Mouse (Mus musculus): ENCODE data around the gene Pfdn2. TPM values are rescaled to one million over a fixed set of nuclear protein-coding genes. Genes with fewer than 3 reads are reported as not detected.

Pfdn2 gene
- total RNA-seq, 4 experiments from 2014 or later = 46.7 to 104 (median 77.5) TPM

- no peak for DNase-seq (ENCODE audit: low spot score in 2 of 2)
Measured at GRCm38 (mm10) chr1:171355812-171356340, 10.4 kb downstream of the Pfdn2 start.

DNA sequence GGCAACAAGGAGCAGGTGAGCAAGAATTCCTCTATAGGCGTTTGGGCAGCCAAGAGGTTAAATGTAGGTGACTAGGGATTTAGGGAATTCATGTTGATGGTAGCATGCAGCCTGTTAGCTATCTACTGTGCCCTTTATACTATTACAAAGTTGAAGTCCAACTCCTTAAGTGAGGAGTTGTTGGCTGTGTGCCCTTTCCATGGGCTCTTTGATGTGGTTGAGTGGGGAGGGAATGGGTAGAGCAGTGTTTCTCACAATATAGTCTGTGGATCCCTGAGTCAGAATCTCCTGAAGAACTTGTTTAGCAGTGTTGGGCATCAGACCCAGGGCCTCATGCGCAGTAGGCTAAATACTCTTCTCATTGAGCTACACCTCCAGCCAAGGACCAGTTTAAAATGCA, 11.3 kb downstream of the Pfdn2 start:
- no peak for DNase-seq (ENCODE audit: low spot score in 2 of 2)

- DNase-seq (ENCODE audit: low spot score in 2 of 2) = no peak
Measured at GRCm38 (mm10) chr1:171358421-171358820, 13.0 kb downstream of the Pfdn2 start.

GRCm38 (mm10) chr1:171360253-171360652, 14.8 kb downstream of the Pfdn2 start:
- DNase-seq (ENCODE audit: low spot score in 2 of 2) = no peak

GRCm38 (mm10) chr1:171360656-171361055, 15.2 kb downstream of the Pfdn2 start, which contains the start of gene Klhdc9:
Gene Klhdc9, minus strand, starts transcription at chr1:171360798.
- peak; percentile 50 to 64 for DNase-seq (ENCODE audit: low spot score in 2 of 2)

DNA sequence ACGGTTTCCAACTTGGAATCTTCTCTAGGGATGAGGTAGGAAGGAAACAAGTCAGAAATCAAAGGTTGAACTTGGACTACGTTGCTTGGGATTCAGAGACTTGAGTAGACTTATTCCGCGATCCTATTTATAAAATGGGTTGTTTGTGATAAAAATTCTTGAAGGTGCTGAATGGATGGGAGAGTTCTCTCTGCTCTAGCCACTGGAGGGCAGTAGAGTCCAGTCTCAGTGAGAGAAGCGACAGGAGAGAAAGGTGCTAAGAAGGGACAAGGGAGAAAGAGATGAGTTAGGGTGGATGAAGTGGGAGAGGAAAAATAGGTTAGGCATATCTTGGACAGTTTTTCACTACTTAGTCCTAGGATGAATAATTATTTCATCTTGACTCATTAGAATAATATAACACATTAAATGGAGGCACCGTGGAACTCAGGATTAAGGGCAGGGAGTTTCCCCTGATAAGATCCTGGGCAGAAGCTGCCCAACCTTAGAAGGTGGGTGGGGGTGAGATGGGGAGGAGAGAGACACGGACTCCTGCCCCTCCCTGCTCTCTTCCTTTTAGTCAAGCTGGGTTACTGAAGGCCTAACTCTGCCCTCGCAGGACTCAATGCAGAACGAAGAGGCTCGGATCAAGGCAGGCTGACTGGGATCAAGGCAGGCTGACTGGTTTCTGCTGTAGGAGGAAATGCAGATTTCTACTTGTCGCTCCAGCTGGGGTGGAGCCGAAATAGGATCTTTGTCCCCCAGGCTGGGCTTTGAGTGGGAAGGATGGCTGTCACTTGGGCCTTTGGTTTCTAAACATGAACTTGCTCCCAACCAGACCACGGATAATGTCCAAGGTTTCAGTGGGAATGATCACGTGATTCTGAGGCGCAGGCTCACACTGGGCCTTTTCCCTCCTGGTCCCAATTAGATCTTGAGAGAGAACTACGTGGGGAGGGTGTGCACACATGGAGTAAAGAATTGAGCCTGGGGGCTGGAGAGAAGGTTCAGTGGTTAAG, 15.9 kb downstream of the Pfdn2 start:
- DNase-seq (ENCODE audit: low spot score in 2 of 2) = no peak

- DNase-seq (ENCODE audit: low spot score in 2 of 2) = no peak
Measured at GRCm38 (mm10) chr1:171365934-171366333, 20.5 kb downstream of the Pfdn2 start.

DNA sequence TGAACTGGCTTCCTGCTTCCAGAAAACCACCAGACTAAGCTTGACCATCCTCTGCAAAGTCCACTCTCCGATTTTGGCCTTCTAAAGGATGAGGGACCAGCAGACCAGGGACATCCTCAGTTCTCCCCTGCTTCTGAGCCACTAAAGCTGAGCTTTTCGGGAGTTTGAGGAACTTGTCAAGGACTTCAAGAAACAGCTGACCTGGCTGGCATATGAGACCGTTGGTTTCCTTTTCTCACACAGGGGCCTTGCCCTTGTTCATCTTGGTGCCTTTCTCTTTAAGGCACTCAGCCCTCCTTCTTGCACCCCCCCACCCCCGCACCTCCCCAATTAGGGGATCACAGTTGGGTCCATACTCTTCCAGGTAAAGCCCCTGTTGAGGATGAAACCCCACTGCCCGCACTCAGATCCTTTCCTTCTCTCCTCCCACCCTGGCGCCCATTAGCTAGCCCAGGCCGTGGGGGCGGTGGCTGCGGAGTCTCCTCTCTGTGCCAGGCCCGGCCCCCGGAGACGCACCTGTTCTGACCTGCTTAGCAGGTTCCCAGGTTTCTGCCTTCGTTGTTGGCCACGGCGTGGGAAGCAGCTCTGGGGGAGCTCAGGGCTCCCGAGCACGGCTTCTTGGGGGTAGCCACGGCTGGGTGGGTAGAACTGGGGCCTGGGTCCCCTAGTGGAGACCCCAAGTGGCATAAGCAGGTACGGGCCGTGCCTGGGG, 24.5 kb downstream of the Pfdn2 start, which contains the start of gene Nectin4:
Gene Nectin4, plus strand, starts transcription at position 255 of the 712 bp plus-strand sequence.
- no peak for DNase-seq (ENCODE audit: low spot score in 2 of 2)

GRCm38 (mm10) chr1:171372880-171373279, 27.4 kb downstream of the Pfdn2 start:
- no peak for DNase-seq (ENCODE audit: low spot score in 2 of 2)

GRCm38 (mm10) chr1:171373946-171374345, 28.5 kb downstream of the Pfdn2 start:
- no peak for DNase-seq (ENCODE audit: low spot score in 2 of 2)

- no peak for DNase-seq (ENCODE audit: low spot score in 2 of 2)
Measured at GRCm38 (mm10) chr1:171375646-171376097, 30.2 kb downstream of the Pfdn2 start.

GRCm38 (mm10) chr1:171378298-171378697, 32.8 kb downstream of the Pfdn2 start:
- DNase-seq (ENCODE audit: low spot score in 2 of 2) = no peak

DNA sequence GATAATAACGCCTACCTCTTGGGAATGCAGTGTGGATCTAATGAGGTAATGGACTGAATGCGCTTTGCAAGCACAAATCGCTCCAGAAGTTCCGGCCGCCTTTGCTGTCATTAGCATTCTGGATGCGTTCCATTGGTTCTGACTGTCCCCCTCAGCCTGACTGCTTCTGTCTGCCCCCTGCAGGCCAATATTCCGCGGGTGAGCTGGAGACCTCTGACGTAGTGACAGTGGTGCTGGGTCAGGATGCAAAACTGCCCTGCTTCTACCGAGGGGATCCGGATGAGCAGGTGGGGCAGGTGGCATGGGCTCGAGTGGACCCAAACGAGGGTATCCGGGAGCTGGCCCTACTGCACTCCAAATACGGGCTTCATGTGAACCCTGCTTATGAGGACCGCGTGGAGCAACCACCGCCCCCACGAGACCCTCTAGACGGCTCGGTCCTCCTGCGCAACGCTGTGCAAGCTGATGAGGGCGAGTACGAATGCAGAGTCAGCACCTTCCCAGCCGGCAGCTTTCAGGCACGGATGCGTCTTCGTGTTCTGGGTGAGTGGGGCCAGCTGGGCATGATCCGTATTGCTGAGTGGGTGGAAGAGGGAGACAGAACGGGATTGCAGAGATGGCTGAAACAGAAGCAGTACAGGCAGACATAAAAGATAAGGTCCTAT, 34.6 kb downstream of the Pfdn2 start:
- DNase-seq (ENCODE audit: low spot score in 2 of 2) = peak; percentile 37 to 57

- DNase-seq (ENCODE audit: low spot score in 2 of 2) = no peak
Measured at GRCm38 (mm10) chr1:171382096-171382620, 36.7 kb downstream of the Pfdn2 start.

DNA sequence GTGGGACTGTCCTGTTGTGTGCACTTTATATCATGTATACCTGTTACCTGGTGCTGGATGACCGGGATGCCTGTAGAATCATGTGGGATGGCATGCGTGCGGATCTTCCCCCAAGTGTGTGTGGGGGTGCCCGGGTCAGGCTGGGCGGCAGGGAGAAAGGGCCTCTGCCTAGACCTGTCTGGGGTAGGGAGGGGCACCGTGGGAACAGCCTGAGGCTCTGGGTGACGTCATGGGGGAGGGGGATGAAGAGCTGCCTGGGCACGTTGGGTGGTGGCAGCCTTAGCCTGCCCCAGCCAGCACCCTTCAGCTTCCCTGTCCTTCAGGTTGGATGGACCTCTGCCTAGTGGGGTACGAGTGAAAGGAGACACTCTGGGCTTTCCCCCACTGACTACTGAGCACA, 38.9 kb downstream of the Pfdn2 start:
- DNase-seq (ENCODE audit: low spot score in 2 of 2) = no peak

DNA sequence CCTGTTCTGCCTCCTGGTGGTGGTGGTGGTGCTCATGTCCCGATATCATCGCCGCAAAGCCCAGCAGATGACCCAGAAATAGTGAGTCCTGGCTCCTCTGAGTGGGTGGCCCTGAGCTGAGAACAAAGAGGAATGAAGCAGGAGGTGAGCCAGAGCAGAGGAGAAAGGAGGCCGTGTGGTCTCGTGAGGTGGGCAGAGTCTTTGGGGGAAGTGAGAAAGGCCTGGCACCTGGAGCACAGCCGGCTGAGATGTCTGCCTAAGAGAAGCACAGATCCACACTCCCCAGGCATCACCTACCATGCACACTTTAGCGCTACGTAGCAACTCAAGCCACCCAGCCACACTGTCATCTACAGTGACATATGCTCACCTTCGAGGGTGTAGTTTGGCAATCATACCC, 39.7 kb downstream of the Pfdn2 start:
- DNase-seq (ENCODE audit: low spot score in 2 of 2) = no peak

- no peak for DNase-seq (ENCODE audit: low spot score in 2 of 2)
Measured at GRCm38 (mm10) chr1:171387099-171387498, 41.6 kb downstream of the Pfdn2 start.

DNA sequence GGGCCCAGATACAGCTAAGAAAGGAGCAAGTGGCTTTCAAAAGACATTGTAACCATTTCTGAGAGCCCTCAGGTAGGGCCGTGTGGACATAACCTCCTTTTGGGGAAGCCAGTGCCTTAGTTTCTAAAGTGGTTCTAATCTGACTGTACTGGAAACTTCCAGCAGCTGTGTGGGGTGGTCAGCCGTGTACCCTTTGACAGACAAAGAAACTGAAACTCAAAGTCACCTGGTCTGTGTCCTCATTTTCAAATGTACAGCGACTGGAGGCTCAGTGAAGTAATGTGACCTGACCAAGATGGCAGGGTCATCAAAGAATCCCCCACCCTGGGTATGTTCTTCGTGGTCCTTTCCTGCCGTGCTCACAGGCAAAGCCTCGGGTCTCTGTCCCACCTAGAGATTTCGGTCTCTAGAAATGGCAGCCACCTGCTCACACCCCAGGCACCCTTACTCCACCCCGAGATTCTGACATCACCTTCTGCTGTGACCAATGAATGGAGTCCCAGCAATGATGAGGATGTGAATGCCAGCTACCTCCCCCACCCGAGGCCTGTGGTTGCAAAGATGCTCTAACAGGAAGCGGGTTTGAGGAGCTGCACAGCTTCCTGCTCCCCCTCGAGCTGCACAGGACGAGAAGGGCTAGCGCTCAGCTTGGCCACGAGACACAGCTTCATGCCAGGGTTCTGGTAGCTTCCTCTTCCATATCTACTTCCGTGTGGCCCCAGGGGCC, 43.1 kb downstream of the Pfdn2 start, which contains the start of gene Arhgap30:
Gene Arhgap30, plus strand, starts transcription at position 579 of the 727 bp plus-strand sequence.
- DNase-seq (ENCODE audit: low spot score in 2 of 2) = no peak

DNA sequence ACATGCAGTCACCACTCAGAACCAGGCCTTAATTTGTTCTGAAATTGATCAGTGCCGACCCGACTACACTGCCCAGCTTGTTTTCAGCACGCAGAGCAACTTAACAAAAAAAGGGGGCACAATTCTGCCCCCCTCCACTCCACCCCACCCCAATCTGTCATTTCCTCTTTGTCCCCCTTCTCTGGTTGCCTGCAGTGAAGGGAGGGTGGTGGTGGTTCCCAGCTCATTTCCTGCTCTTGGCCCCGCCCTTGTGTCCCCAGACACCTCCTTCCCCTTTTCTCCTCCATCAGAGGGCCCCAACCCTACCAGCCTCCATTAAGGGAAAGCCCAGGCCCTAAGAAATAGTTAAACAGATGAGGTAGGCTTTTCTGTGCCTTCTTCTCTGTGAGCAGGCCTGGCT, 44.6 kb downstream of the Pfdn2 start:
- DNase-seq (ENCODE audit: low spot score in 2 of 2) = peak in 1 of 2 experiments; percentile 22

- DNase-seq (ENCODE audit: low spot score in 2 of 2) = no peak
Measured at GRCm38 (mm10) chr1:171401821-171402220, 56.4 kb downstream of the Pfdn2 start.

Measured in gastrocnemius, adult 8-10 months (tissue).